Mouse (Mus musculus) neural tube, embryonic 13.5 days (tissue): Measurements from ENCODE around the gene Rufy1. TPM values are rescaled to one million over a fixed set of nuclear protein-coding genes. Genes with fewer than 3 reads are reported as not detected.
A peak's percentile ranks its signal among the peaks of the same experiment; 100 is the strongest.

ENCODE experiments used
- ATAC-seq: fragments of 200-750 bp; cut with Nextera tagmentation; 2 replicates; pipeline ENCODE4 v1.8.0; 2017; ENCODE audit warnings: low read depth, mild to moderate bottlenecking, moderate TSS enrichment, moderate library complexity
- H3K27ac ChIP-seq: fragments of 300-500 bp; sonication (generic); replicated peaks from 2 replicates; pipeline ENCODE4 v1.5.1; 2015; ENCODE audit warnings: moderate library complexity, mild to moderate bottlenecking, inconsistent platforms
- H3K27me3 ChIP-seq: fragments of 300-500 bp; sonication (generic); 2 replicates; pipeline ENCODE4 v1.6.1; 2015; ENCODE audit warnings: mild to moderate bottlenecking, inconsistent platforms
- H3K36me3 ChIP-seq: fragments of 300-500 bp; sonication (generic); 2 replicates; pipeline ENCODE4 v1.6.1; 2015; ENCODE audit warnings: mild to moderate bottlenecking, inconsistent platforms
- H3K4me1 ChIP-seq: fragments of 300-500 bp; sonication (generic); replicated peaks from 2 replicates; pipeline ENCODE4 v1.6.1; 2015; ENCODE audit warnings: inconsistent platforms
- H3K4me2 ChIP-seq: fragments of 300-500 bp; sonication (generic); 2 replicates; pipeline ENCODE4 v1.6.1; 2015; ENCODE audit warnings: inconsistent platforms, mild to moderate bottlenecking, moderate library complexity
- H3K4me3 ChIP-seq: fragments of 300-500 bp; sonication (generic); 2 replicates; pipeline ENCODE4 v1.5.1; 2015; ENCODE audit warnings: mild to moderate bottlenecking, inconsistent platforms
- H3K9ac ChIP-seq: fragments of 300-500 bp; sonication (generic); 2 replicates; pipeline ENCODE4 v1.6.1; 2015; ENCODE audit warnings: moderate library complexity, mild to moderate bottlenecking, inconsistent platforms
- H3K9me3 ChIP-seq: fragments of 300-500 bp; sonication (generic); 2 replicates; pipeline ENCODE4 v1.6.1; 2016; ENCODE audit warnings: inconsistent platforms
- WGBS: fragments of 180-500 bp; shearing (Covaris S2); methylation state at CpG from one replicate; pipeline ENCODE4 v1.1.7; 2015; 5-methylcytosine and 5-hydroxymethylcytosine counted together
- polyA plus RNA-seq: library from polyadenylated mRNA; unstranded; fragments of >200 nt; fragmentation: Nextera tagmentation; extraction: Ambion mirVana; gene quantifications from 2 replicates; pipeline ENCODE4 v1.2.1, GENCODE M21; 2015

Rufy1 gene
- 26.5 and 28.4 TPM in 2 replicates for polyA plus RNA-seq

GRCm38 (mm10) chr11:50430277-50431133, at the start of gene Rufy1:
TSS of gene Rufy1 (minus strand) at chr11:50431125.
- H3K4me2 ChIP-seq, result peak within 1 kb of the TSS; percentile 66
- peak within 1 kb of the TSS; percentile 88 for H3K9ac ChIP-seq
- no peaks in the 10 kb centered on the region for H3K36me3 ChIP-seq
- H3K27ac ChIP-seq, result peak within 1 kb of the TSS; percentile 95
- H3K4me1 ChIP-seq, result peaks cover 22% of the 10 kb centered on the region
- H3K27me3 ChIP-seq, result no peaks in the 10 kb centered on the region
- H3K4me3 ChIP-seq, result peak within 1 kb of the TSS; percentile 78
- under 1% methylated on average over 85 of the region's 90 CpGs for WGBS
- ATAC-seq, result peak; percentile 82
- H3K9me3 ChIP-seq, result no peaks in the 10 kb centered on the region

- Histone ChIP-seq H3K4me1 (peaks cover 23% of the 10 kb centered on the region), H3K4me2 (no peak overlapping the region), H3K27me3 (no peaks in the 10 kb centered on the region), H3K4me3 (no peak overlapping the region), H3K9ac (no peak overlapping the region), H3K27ac (no peak overlapping the region), H3K9me3 (peaks cover 3% of the 10 kb centered on the region; the same call in 1 of the 2 replicates), H3K36me3 (no peaks in the 10 kb centered on the region)
- WGBS, result 87% methylated on average over 2 of the region's 2 CpGs
- no peak for ATAC-seq
These were observed 47.1 kb upstream of the Rufy1 start for GRCm38 (mm10) chr11:50478072-50478471.

GRCm38 (mm10) chr11:50477486-50478070, 46.7 kb upstream of the Rufy1 start:
- H3K27me3 ChIP-seq, result no peaks in the 10 kb centered on the region
- H3K4me1 ChIP-seq, result peaks cover 18% of the 10 kb centered on the region
- no peak overlapping the region for H3K27ac ChIP-seq
- no peaks in the 10 kb centered on the region for H3K36me3 ChIP-seq
- no peak overlapping the region for H3K4me2 ChIP-seq
- WGBS, result 73% methylated on average over 11 of the region's 11 CpGs
- ATAC-seq, result no peak
- H3K4me3 ChIP-seq, result no peak overlapping the region
- H3K9ac ChIP-seq, result no peak overlapping the region
- peaks cover 3% of the 10 kb centered on the region; the same call in 1 of the 2 replicates for H3K9me3 ChIP-seq

GRCm38 (mm10) chr11:50476971-50477370, 46.0 kb upstream of the Rufy1 start:
- WGBS, result 18% methylated on average over 6 of the region's 6 CpGs
- Histone ChIP-seq H3K4me3 (no peak overlapping the region), H3K4me1 (peaks cover 13% of the 10 kb centered on the region), H3K36me3 (no peaks in the 10 kb centered on the region), H3K9ac (no peak overlapping the region), H3K27ac (peak overlapping the region; percentile 28; the same call in 1 of the 2 replicates), H3K27me3 (no peaks in the 10 kb centered on the region), H3K4me2 (no peak overlapping the region), H3K9me3 (peaks cover 3% of the 10 kb centered on the region; the same call in 1 of the 2 replicates)
- peak; percentile 79; the same call in 1 of the 2 replicates for ATAC-seq

- Histone ChIP-seq H3K27ac (no peak overlapping the region), H3K4me2 (no peak overlapping the region), H3K4me1 (peaks cover 13% of the 10 kb centered on the region), H3K36me3 (no peaks in the 10 kb centered on the region), H3K4me3 (no peak overlapping the region), H3K27me3 (no peaks in the 10 kb centered on the region), H3K9ac (no peak overlapping the region), H3K9me3 (peaks cover 13% of the 10 kb centered on the region)
- no peak for ATAC-seq
- WGBS, result 72% methylated on average over 1 of the region's 1 CpGs
These were observed 43.0 kb upstream of the Rufy1 start for GRCm38 (mm10) chr11:50473933-50474332.

- H3K36me3 ChIP-seq, result no peaks in the 10 kb centered on the region
- no peak overlapping the region for H3K9ac ChIP-seq
- no peaks in the 10 kb centered on the region for H3K27me3 ChIP-seq
- no peak for ATAC-seq
- H3K4me2 ChIP-seq, result no peak overlapping the region
- H3K4me1 ChIP-seq, result peaks cover 10% of the 10 kb centered on the region
- H3K27ac ChIP-seq, result no peak overlapping the region
- no peak overlapping the region for H3K4me3 ChIP-seq
- peaks cover 16% of the 10 kb centered on the region for H3K9me3 ChIP-seq
- 86% methylated on average over 11 of the region's 11 CpGs for WGBS
These were observed 41.4 kb upstream of the Rufy1 start for GRCm38 (mm10) chr11:50472161-50472939.

GRCm38 (mm10) chr11:50461481-50461880, 30.6 kb upstream of the Rufy1 start:
- no peak for ATAC-seq

GRCm38 (mm10) chr11:50459250-50459649, 28.3 kb upstream of the Rufy1 start:
- Histone ChIP-seq H3K4me3 (no peak overlapping the region), H3K9ac (no peak overlapping the region), H3K36me3 (no peaks in the 10 kb centered on the region), H3K27me3 (no peaks in the 10 kb centered on the region), H3K4me1 (peaks cover 15% of the 10 kb centered on the region), H3K4me2 (no peak overlapping the region), H3K9me3 (no peaks in the 10 kb centered on the region), H3K27ac (no peak overlapping the region)
- no peak for ATAC-seq
- WGBS, result 35% methylated on average over 2 of the region's 2 CpGs

More at GRCm38 (mm10) chr11:50461481-50461880, 30.6 kb upstream of the Rufy1 start:
- WGBS, result 72% methylated on average over 7 of the region's 7 CpGs
- H3K27ac ChIP-seq, result no peak overlapping the region
- H3K27me3 ChIP-seq, result no peaks in the 10 kb centered on the region
- H3K4me1 ChIP-seq, result peaks cover 14% of the 10 kb centered on the region
- no peaks in the 10 kb centered on the region for H3K36me3 ChIP-seq
- no peak overlapping the region for H3K4me3 ChIP-seq
- H3K9ac ChIP-seq, result no peak overlapping the region
- no peak overlapping the region for H3K4me2 ChIP-seq
- H3K9me3 ChIP-seq, result no peaks in the 10 kb centered on the region

GRCm38 (mm10) chr11:50457111-50457911, 26.4 kb upstream of the Rufy1 start:
- H3K4me3 ChIP-seq, result no peak overlapping the region
- peak; percentile 85 for ATAC-seq
- no peaks in the 10 kb centered on the region for H3K36me3 ChIP-seq
- WGBS, result 4% methylated on average over 26 of the region's 26 CpGs
- no peaks in the 10 kb centered on the region for H3K9me3 ChIP-seq
- peak overlapping the region; percentile 45 for H3K4me2 ChIP-seq
- 0 out of 2 replicates have a peak overlapping the region, but pooled peaks have one; percentile 2 for H3K27ac ChIP-seq
- no peaks in the 10 kb centered on the region for H3K27me3 ChIP-seq
- H3K9ac ChIP-seq, result 0 out of 2 replicates have a peak overlapping the region, but pooled peaks have one; percentile 8
- peaks cover 15% of the 10 kb centered on the region for H3K4me1 ChIP-seq

GRCm38 (mm10) chr11:50456455-50456854, 25.5 kb upstream of the Rufy1 start:
- Histone ChIP-seq H3K9ac (no peak overlapping the region), H3K27ac (no peak overlapping the region), H3K27me3 (no peaks in the 10 kb centered on the region), H3K4me2 (no peak overlapping the region), H3K36me3 (no peaks in the 10 kb centered on the region), H3K9me3 (no peaks in the 10 kb centered on the region), H3K4me1 (peaks cover 15% of the 10 kb centered on the region), H3K4me3 (no peak overlapping the region)
- WGBS, result 50% methylated on average over 7 of the region's 7 CpGs
- ATAC-seq, result no peak

- WGBS, result 59% methylated on average over 6 of the region's 6 CpGs
- H3K4me3 ChIP-seq, result no peak overlapping the region
- no peak overlapping the region for H3K9ac ChIP-seq
- H3K4me1 ChIP-seq, result peaks cover 15% of the 10 kb centered on the region
- no peaks in the 10 kb centered on the region for H3K9me3 ChIP-seq
- H3K4me2 ChIP-seq, result no peak overlapping the region
- no peaks in the 10 kb centered on the region for H3K36me3 ChIP-seq
- no peaks in the 10 kb centered on the region for H3K27me3 ChIP-seq
- ATAC-seq, result no peak
- no peak overlapping the region for H3K27ac ChIP-seq
These were observed 24.0 kb upstream of the Rufy1 start for GRCm38 (mm10) chr11:50454934-50455333.
